ENCODE assay signal across 8 mouse cellular contexts in the genomic region with DNA sequence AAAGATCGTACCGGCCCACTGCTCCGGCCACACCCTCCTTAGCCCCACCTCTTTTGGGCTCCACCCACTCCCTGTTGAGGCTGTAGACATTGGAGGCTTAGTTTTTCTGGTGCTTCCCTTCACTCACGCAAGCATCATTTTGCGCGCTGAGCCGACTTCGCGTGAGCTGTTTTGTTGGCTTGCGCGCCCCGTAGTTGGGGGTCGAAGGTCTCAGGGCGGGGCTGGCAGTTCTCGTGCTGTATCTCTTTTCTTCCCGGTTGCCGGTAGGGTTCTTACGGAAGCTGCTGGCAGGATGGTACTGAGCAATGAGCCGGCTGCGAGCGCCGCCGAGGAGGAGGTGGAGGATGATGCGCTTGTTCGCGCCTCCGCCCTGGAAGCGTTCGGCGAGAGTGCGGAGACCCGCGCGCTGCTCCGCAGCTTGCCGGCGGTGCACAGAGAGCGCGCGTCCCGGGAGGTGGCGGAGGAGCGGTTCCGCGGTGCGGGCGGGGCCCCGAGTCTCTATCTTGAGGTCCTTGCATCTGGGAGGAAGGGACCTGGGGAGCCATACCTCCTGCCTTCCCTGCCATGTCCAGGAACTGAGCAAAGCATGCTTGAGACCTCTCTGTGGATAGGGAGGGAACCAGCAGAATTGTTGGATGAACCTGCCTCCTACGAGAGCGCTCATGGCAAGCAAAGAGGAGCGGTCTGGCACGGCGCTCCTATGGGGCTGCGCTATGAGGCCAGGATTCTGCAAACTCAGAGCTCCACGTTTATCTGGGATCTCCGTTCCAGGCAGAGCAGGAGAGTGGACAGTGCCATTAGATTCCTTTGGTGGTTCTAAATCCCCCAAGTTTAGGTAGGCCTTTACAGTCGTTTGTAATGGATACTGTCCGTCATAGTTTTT. TPM values are rescaled to one million over a fixed set of nuclear protein-coding genes. Genes with fewer than 3 reads are reported as not detected.
DNase-seq lines count a peak whose midpoint lies in the region; ATAC-seq lines count a peak whose summit lies in the region.

Tbcd (plus strand) TSS at position 197 of the 883 bp plus-strand sequence.

- H3K4me2 ChIP-seq in hindbrain, embryonic 12.5 days (replicated peaks), result peak within 1 kb of the TSS; percentile 81

- under 1% methylated on average over 58 of the region's 58 CpGs for WGBS in hindbrain, embryonic 12.5 days

- peaks cover 15% of the 10 kb centered on the region for H3K4me1 ChIP-seq in hindbrain, embryonic 12.5 days

- no peaks in the 10 kb centered on the region for H3K9me3 ChIP-seq in hindbrain, embryonic 12.5 days (replicated peaks)

- H3K27ac ChIP-seq in hindbrain, embryonic 12.5 days, result peak within 1 kb of the TSS; percentile 87

- 0 out of 2 replicates have a peak, but pooled peaks cover 5% of the 10 kb centered on the region for H3K36me3 ChIP-seq in hindbrain, embryonic 12.5 days

- peak; percentile 94 for ATAC-seq in hindbrain, embryonic 12.5 days (ENCODE audit: low FRiP score)

- peak within 1 kb of the TSS; percentile 81 for H3K9ac ChIP-seq in hindbrain, embryonic 12.5 days

- peak within 1 kb of the TSS; percentile 93 for H3K4me3 ChIP-seq in hindbrain, embryonic 12.5 days

- H3K27me3 ChIP-seq in hindbrain, embryonic 12.5 days, result no peaks in the 10 kb centered on the region

- DNase-seq in NIH3T3 (ENCODE audit: low read depth), result peak; percentile 96
- peak; percentile 96 to 98 for DNase-seq in cerebellum, postnatal 10 days
- peak; percentile 95 for DNase-seq in frontal cortex, postnatal 10 days (ENCODE audit: low spot score in 2 of 2)
- DNase-seq in layer of hippocampus, postnatal 14 days (ENCODE audit: low spot score in 2 of 2), result peak; percentile 96 to 97
- DNase-seq in lung, postnatal 14 days, result peak; percentile 92
- peak; percentile 81 for DNase-seq in retina, adult 2 months (ENCODE audit: low read depth, low spot score)
- DNase-seq in thymus, postnatal 36 days, result peak; percentile 95

RNA-seq across cellular contexts. Expression of gene Tbcd, which starts in this region (rescaled TPM):
- polyA plus RNA-seq in hindbrain, embryonic 12.5 days (2016; fragmentation: Nextera tagmentation; extraction: Ambion mirVana), result 60.0 and 61.6 TPM in 2 replicates
- 10 to 100 TPM; 50.9 to 52.8 TPM for total RNA-seq in layer of hippocampus, postnatal 14 days (2021)

Comparison
In these comparisons a context has a peak if more than half of its experiments do, and no peak if none do; other contexts are left out.
1. Peak in every context shown above with its lines: DNase-seq, ATAC-seq, H3K4me3 ChIP-seq and H3K27ac ChIP-seq.